Mouse (Mus musculus) layer of hippocampus, adult 18-20 months (tissue): ENCODE results near the gene Xpnpep1. TPM values are rescaled to one million over a fixed set of nuclear protein-coding genes. Genes with fewer than 3 reads are reported as not detected.
A peak's percentile ranks its signal among the peaks of the same experiment; 100 is the strongest.

ENCODE experiments used
- DNase-seq, 2 experiments: peaks; one replicate each; pipeline ENCODE4 v3.0.0; 2022; ENCODE audit warnings: low spot score in 2 of 2
- microRNA-seq, 2 experiments: library from miRNA; unstranded; fragments of <30 nt; microRNA quantifications; one replicate each; pipeline ENCODE4 v1.2.0; 2021
- total RNA-seq, 2 experiments: library from RNA; stranded (reverse); gene quantifications; 2 replicates each; pipeline ENCODE4 v1.2.3; 2021

Gene Xpnpep1
- total RNA-seq, 2 experiments from 2014 or later: 72.8 to 79.3 TPM

- no peak for DNase-seq
Measured at GRCm38 (mm10) chr19:53002166-53003095, 37.6 kb downstream of the Xpnpep1 start.

GRCm38 (mm10) chr19:52992880-52993440 is 47.1 kb downstream of the Xpnpep1 start:
- DNase-seq: peak in 1 of 2 experiments; percentile 75

- DNase-seq: no peak
Measured at GRCm38 (mm10) chr19:52991924-52992323, 48.1 kb downstream of the Xpnpep1 start.

GRCm38 (mm10) chr19:52979020-52979711 is 60.8 kb downstream of the Xpnpep1 start:
- DNase-seq: no peak

GRCm38 (mm10) chr19:52975564-52976185 is 64.3 kb downstream of the Xpnpep1 start:
- peak; percentile 49 to 85 for DNase-seq

- DNase-seq: no peak
Measured at GRCm38 (mm10) chr19:52966339-52966738, 73.7 kb downstream of the Xpnpep1 start.

- DNase-seq: no peak
Measured at GRCm38 (mm10) chr19:52962745-52963144, 77.3 kb downstream of the Xpnpep1 start.

GRCm38 (mm10) chr19:52922678-52923495 is 117.1 kb downstream of the Xpnpep1 start:
- peak; percentile 7 to 76 for DNase-seq

- DNase-seq: no peak
Measured at GRCm38 (mm10) chr19:52904182-52904581, 135.8 kb downstream of the Xpnpep1 start.

GRCm38 (mm10) chr19:52891807-52892442 is 148.1 kb downstream of the Xpnpep1 start:
- no peak for DNase-seq

Small RNAs within 50 kb of the gene (microRNA-seq; reads per million reads assigned to microRNA genes)
- gene Mir6407: 0 reads per million in 2 experiments

Other genes with a start within 250 kb of the Xpnpep1 start
- 100 to 1,000 TPM; 126 to 129 TPM for gene Add3, start 100.2 kb upstream of the Xpnpep1 start, total RNA-seq